Mouse (Mus musculus): ENCODE data around the gene Rgs10. TPM values are rescaled to one million over a fixed set of nuclear protein-coding genes. Genes with fewer than 3 reads are reported as not detected.

The Rgs10 gene
- polyA plus RNA-seq, 1 experiment from 2014 or later = 14.2 TPM

DNA sequence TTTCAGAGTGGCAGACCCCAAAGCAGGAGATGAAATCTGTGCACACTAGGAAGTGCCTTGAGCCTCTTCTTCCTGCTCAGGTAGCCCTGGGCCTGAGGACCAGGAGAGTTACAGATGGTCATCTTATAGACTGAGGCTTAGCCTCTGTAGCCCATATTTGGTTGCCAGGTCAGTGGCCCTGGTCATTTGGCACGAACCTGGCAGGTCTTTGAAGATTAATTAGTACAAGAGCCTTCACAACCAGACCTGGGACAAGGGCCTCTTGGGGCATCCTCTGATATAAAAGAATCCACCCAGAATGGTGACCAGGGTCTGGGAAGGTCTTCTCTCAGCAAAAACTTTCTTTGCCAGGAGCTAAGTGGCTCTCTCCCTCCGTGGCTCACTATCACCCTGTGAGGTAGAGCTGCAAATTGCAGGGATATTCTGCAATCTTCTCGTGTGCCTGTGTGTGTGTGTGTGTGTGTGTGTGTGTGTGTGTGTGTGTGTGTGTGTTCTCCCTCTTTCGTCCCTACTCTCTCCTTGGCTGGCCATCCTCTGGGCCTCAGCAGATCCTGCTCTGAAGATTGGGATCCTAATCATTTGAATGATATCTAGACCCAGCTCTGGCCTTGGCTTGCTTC, 53.4 kb downstream of the Rgs10 start:
- Histone ChIP-seq H3K4me3 (no peak overlapping the region), H3K9ac (no peak overlapping the region), H3K4me2 (replicated peaks) (no peak overlapping the region), H3K9me3 (no peaks in the 10 kb centered on the region), H3K4me1 (no peaks in the 10 kb centered on the region), H3K27me3 (no peaks in the 10 kb centered on the region), H3K27ac (no peak overlapping the region), H3K36me3 (no peaks in the 10 kb centered on the region)
- no peak for ATAC-seq (ENCODE audit: low FRiP score, low read depth)
- WGBS = 44% methylated on average over 3 of the region's 4 CpGs

DNA sequence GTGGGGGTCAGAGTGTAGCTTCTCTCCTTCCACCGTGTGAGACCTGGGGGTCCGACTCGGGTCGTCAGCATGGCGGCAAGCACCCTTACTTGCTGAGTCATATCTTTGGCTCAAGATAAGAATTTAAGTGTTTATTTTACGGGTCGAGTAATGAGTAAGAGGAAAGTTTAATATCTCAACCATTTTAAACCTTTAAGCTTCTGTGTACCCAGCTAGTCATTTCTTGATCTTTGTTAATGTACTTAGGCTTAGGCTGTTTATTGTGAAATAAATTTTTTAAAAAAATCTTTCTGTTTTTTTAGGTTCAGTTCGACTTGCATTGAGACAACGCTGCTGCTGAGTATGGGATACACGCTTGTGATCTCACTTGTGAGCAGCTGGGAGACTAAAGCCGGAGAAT, 54.0 kb downstream of the Rgs10 start:
- Histone ChIP-seq H3K4me1 (no peaks in the 10 kb centered on the region), H3K27ac (no peak overlapping the region), H3K4me3 (no peak overlapping the region), H3K9me3 (no peaks in the 10 kb centered on the region), H3K4me2 (replicated peaks) (no peak overlapping the region), H3K9ac (no peak overlapping the region), H3K36me3 (no peaks in the 10 kb centered on the region), H3K27me3 (no peaks in the 10 kb centered on the region)
- ATAC-seq (ENCODE audit: low FRiP score, low read depth) = no peak
- 87% methylated on average over 11 of the region's 11 CpGs for WGBS

DNA sequence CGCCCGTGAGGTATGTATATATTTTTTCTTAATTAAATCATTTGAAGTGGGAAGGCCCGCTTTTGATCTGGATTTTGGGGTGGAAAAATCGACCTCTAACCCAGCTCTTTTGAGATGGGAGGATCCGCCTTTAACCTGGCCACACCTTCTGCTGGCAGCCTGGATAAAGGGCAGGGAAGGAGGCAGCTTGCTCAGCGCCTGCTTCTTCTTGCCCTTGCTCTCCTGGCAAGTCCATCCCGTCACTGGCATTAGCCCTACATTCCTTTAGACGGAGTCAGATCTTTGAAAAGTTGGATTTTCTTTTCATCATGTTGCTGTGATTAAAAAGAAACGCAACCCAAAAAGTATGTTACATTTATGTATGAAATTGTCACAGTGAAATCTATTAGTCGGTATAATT, 54.8 kb downstream of the Rgs10 start:
- ATAC-seq (ENCODE audit: low FRiP score, low read depth) = no peak
- Histone ChIP-seq H3K27ac (no peak overlapping the region), H3K9ac (no peak overlapping the region), H3K4me3 (no peak overlapping the region), H3K27me3 (no peaks in the 10 kb centered on the region), H3K4me2 (replicated peaks) (no peak overlapping the region), H3K4me1 (no peaks in the 10 kb centered on the region), H3K9me3 (no peaks in the 10 kb centered on the region), H3K36me3 (no peaks in the 10 kb centered on the region)
- 66% methylated on average over 10 of the region's 10 CpGs for WGBS

GRCm38 (mm10) chr7:128362916-128363315, 55.6 kb downstream of the Rgs10 start:
- no peak overlapping the region for H3K4me2 ChIP-seq (replicated peaks)
- no peaks in the 10 kb centered on the region for H3K36me3 ChIP-seq
- no peak for ATAC-seq (ENCODE audit: low FRiP score, low read depth)
- no peaks in the 10 kb centered on the region for H3K9me3 ChIP-seq
- WGBS = 72% methylated on average over 4 of the region's 4 CpGs
- H3K27me3 ChIP-seq = no peaks in the 10 kb centered on the region
- H3K27ac ChIP-seq = no peak overlapping the region
- no peak overlapping the region for H3K4me3 ChIP-seq
- H3K9ac ChIP-seq = no peak overlapping the region
- H3K4me1 ChIP-seq = no peaks in the 10 kb centered on the region

DNA sequence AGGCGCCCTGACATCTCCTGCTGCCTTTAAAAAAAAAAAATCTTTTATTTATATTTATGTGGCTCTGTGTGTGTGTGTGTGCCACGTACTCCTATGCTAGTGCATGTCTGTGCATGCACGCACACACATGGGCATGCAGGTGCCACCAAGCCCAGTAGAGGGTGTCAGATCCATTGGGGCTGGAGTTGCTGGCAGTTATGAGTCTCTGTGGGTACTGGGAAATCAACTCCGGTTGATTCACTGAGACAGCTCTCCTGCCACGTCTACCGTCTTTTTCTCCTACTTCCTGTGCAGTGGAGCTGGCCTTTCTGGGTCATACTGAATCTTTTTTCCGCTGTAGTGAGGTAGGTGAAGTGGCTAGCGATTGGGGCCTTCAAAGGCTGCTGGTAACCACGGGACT, 58.8 kb downstream of the Rgs10 start:
- Histone ChIP-seq H3K9ac (no peak overlapping the region), H3K4me2 (replicated peaks) (no peak overlapping the region), H3K4me3 (no peak overlapping the region), H3K27me3 (no peaks in the 10 kb centered on the region), H3K4me1 (no peaks in the 10 kb centered on the region), H3K27ac (no peak overlapping the region), H3K36me3 (no peaks in the 10 kb centered on the region), H3K9me3 (no peaks in the 10 kb centered on the region)
- ATAC-seq (ENCODE audit: low FRiP score, low read depth) = no peak
- WGBS = 81% methylated on average over 9 of the region's 9 CpGs

DNA sequence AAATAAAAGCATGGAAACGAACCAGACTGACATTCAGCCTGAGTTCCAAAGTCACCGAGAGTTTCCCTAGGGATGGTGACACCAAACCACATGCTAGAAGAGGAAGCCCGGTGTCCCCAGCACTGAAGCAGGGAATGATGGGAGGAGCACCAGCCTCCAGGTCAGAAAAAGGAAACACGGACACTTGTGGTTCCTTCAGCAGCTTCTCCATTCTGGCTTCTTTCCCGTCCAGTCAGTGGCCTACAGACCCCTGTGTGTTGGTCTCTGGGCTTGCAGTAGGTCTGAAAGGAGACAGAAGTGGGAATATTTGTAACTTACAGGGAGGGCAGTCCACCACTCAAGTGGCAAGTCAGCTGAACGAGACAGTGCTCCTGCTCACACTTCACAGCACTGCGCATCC, 59.4 kb downstream of the Rgs10 start:
- Histone ChIP-seq H3K4me2 (replicated peaks) (no peak overlapping the region), H3K4me3 (no peak overlapping the region), H3K36me3 (no peaks in the 10 kb centered on the region), H3K9ac (no peak overlapping the region), H3K27ac (no peak overlapping the region), H3K27me3 (no peaks in the 10 kb centered on the region), H3K4me1 (no peaks in the 10 kb centered on the region), H3K9me3 (no peaks in the 10 kb centered on the region)
- WGBS = 74% methylated on average over 7 of the region's 7 CpGs
- ATAC-seq (ENCODE audit: low FRiP score, low read depth) = no peak

GRCm38 (mm10) chr7:128358741-128359140, 59.8 kb downstream of the Rgs10 start:
- no peaks in the 10 kb centered on the region for H3K9me3 ChIP-seq
- no peak overlapping the region for H3K4me3 ChIP-seq
- H3K27me3 ChIP-seq = no peaks in the 10 kb centered on the region
- no peak overlapping the region for H3K9ac ChIP-seq
- H3K4me1 ChIP-seq = no peaks in the 10 kb centered on the region
- no peaks in the 10 kb centered on the region for H3K36me3 ChIP-seq
- H3K4me2 ChIP-seq (replicated peaks) = no peak overlapping the region
- ATAC-seq (ENCODE audit: low FRiP score, low read depth) = no peak
- no peak overlapping the region for H3K27ac ChIP-seq
- WGBS = 74% methylated on average over 9 of the region's 9 CpGs

- no peaks in the 10 kb centered on the region for H3K9me3 ChIP-seq
- no peak overlapping the region for H3K9ac ChIP-seq
- H3K36me3 ChIP-seq = no peaks in the 10 kb centered on the region
- H3K4me1 ChIP-seq = no peaks in the 10 kb centered on the region
- no peak for ATAC-seq (ENCODE audit: low FRiP score, low read depth)
- H3K4me3 ChIP-seq = no peak overlapping the region
- no peaks in the 10 kb centered on the region for H3K27me3 ChIP-seq
- 74% methylated on average over 9 of the region's 9 CpGs for WGBS
- H3K27ac ChIP-seq = no peak overlapping the region
- no peak overlapping the region for H3K4me2 ChIP-seq (replicated peaks)
Measured at GRCm38 (mm10) chr7:128356868-128357755, 61.4 kb downstream of the Rgs10 start.

DNA sequence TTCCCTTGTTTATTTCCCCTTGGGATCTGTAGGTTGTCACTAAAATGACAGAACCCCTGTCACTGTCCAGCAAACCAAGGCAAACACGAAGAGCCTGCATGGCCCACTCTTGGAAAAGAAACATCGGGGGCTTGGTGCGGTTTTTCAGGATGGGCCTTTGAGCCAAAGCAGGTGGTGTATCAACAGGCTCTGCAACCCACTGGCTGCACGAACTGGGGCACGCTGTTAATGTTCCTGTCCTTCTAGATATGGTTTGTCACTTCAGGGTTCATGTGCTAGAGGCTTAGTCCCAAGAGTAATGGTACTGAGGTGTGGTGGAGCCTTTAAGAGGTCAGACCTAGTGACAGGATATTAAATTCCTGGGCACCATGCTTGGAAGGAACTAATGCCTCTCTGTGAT, 63.1 kb downstream of the Rgs10 start:
- Histone ChIP-seq H3K4me2 (replicated peaks) (no peak overlapping the region), H3K36me3 (no peaks in the 10 kb centered on the region), H3K4me3 (no peak overlapping the region), H3K9ac (no peak overlapping the region), H3K27ac (no peak overlapping the region), H3K27me3 (no peaks in the 10 kb centered on the region), H3K9me3 (no peaks in the 10 kb centered on the region), H3K4me1 (no peaks in the 10 kb centered on the region)
- no peak for ATAC-seq (ENCODE audit: low FRiP score, low read depth)
- 83% methylated on average over 5 of the region's 5 CpGs for WGBS

DNA sequence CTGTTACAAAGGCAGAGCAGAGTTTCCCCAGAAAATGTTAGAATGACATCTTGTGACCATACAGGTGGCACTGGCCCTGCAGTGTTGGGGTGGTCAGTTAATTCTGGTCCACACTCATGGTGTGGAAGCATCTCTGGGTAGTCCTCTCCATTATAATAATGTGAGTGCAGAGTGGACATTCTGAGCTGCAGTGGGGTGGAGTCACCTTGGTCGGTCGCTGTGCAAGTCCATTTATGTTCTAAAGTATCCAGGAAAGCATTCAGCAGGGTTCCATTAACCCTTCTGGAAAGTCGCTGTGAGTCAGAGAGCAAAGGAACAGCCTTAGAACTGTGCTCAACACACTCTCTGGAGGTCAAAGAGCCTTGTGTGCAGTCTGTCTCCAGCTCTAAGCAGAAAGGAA, 65.8 kb downstream of the Rgs10 start:
- H3K9ac ChIP-seq = no peak overlapping the region
- no peak overlapping the region for H3K4me2 ChIP-seq (replicated peaks)
- ATAC-seq (ENCODE audit: low FRiP score, low read depth) = no peak
- no peaks in the 10 kb centered on the region for H3K4me1 ChIP-seq
- 62% methylated on average over 3 of the region's 3 CpGs for WGBS
- no peak overlapping the region for H3K4me3 ChIP-seq
- H3K9me3 ChIP-seq = no peaks in the 10 kb centered on the region
- H3K27ac ChIP-seq = no peak overlapping the region
- no peaks in the 10 kb centered on the region for H3K27me3 ChIP-seq
- H3K36me3 ChIP-seq = no peaks in the 10 kb centered on the region

- H3K9ac ChIP-seq = no peak overlapping the region
- no peak for ATAC-seq (ENCODE audit: low FRiP score, low read depth)
- no peaks in the 10 kb centered on the region for H3K36me3 ChIP-seq
- H3K27ac ChIP-seq = no peak overlapping the region
- no peaks in the 10 kb centered on the region for H3K4me1 ChIP-seq
- WGBS = 68% methylated on average over 4 of the region's 5 CpGs
- no peak overlapping the region for H3K4me2 ChIP-seq (replicated peaks)
- H3K4me3 ChIP-seq = no peak overlapping the region
- no peaks in the 10 kb centered on the region for H3K27me3 ChIP-seq
- H3K9me3 ChIP-seq = no peaks in the 10 kb centered on the region
Measured at GRCm38 (mm10) chr7:128351176-128351575, 67.4 kb downstream of the Rgs10 start.

GRCm38 (mm10) chr7:128350316-128350715, 68.2 kb downstream of the Rgs10 start:
- ATAC-seq (ENCODE audit: low FRiP score, low read depth) = no peak
- Histone ChIP-seq H3K36me3 (no peaks in the 10 kb centered on the region), H3K4me3 (no peak overlapping the region), H3K27ac (no peak overlapping the region), H3K9me3 (no peaks in the 10 kb centered on the region), H3K4me2 (replicated peaks) (no peak overlapping the region), H3K9ac (no peak overlapping the region), H3K27me3 (no peaks in the 10 kb centered on the region), H3K4me1 (no peaks in the 10 kb centered on the region)
- WGBS = 78% methylated on average over 7 of the region's 7 CpGs

DNA sequence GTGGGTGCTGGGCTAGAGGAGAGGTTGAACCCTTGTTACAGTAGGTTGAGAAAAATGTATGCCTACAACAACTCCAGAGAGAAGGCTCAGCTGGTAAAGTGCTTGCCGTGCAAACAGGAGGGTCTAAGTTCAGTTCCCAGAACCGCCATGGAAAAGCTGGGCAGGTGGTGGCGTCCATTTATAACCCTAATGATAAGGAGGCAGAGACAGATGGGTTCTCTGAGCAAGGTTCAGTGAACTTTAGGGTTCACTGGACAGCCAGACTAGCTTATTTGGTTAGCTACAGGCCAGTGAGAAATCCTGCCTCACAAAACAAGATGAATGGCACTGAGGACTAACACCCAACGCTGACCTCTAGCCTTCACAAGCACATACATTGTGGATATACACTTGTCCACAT, 68.8 kb downstream of the Rgs10 start:
- no peaks in the 10 kb centered on the region for H3K4me1 ChIP-seq
- no peaks in the 10 kb centered on the region for H3K36me3 ChIP-seq
- no peak for ATAC-seq (ENCODE audit: low FRiP score, low read depth)
- no peak overlapping the region for H3K4me2 ChIP-seq (replicated peaks)
- H3K4me3 ChIP-seq = no peak overlapping the region
- H3K9ac ChIP-seq = no peak overlapping the region
- H3K9me3 ChIP-seq = no peaks in the 10 kb centered on the region
- no peaks in the 10 kb centered on the region for H3K27me3 ChIP-seq
- no peak overlapping the region for H3K27ac ChIP-seq
- 83% methylated on average over 4 of the region's 4 CpGs for WGBS
